Mouse (Mus musculus): Measurements from ENCODE around the gene Akna. TPM values are rescaled to one million over a fixed set of nuclear protein-coding genes. Genes with fewer than 3 reads are reported as not detected.
A peak's percentile ranks its signal among the peaks of the same experiment; 100 is the strongest.

Gene Akna
- polyA plus RNA-seq, 1 experiment: 5.6 TPM

GRCm38 (mm10) chr4:63410583-63410934, 7.4 kb upstream of the Akna start:
- Histone ChIP-seq H3K27me3 (ENCODE audit: control insufficient read depth, insufficient read depth, insufficient read length) (no peaks in the 10 kb centered on the region), H3K4me3 (peak overlapping the region; percentile 59), H3K4me2 (ENCODE audit: low read depth) (peak overlapping the region; percentile 94), H3K79me2 (ENCODE audit: control insufficient read depth, insufficient read depth) (peaks cover 20% of the 10 kb centered on the region), H3ac (ENCODE audit: control insufficient read depth, insufficient read length) (peak overlapping the region; percentile 12), H3K36me3 (ENCODE audit: control insufficient read depth, insufficient read depth) (no peaks in the 10 kb centered on the region)
- TF ChIP-seq E2F4 (IDR thresholded peaks at IDR 0.05; ENCODE audit: insufficient read depth) (peak; percentile 70), POLR2A (IDR thresholded peaks at IDR 0.05; ENCODE audit: insufficient read length, low read depth) (peak; percentile 26), SRF (IDR thresholded peaks at IDR 0.05; ENCODE audit: control insufficient read depth, insufficient read length, low read depth) (no peak), TCF12 (IDR thresholded peaks at IDR 0.05; ENCODE audit: insufficient read depth, poor library complexity, severe bottlenecking) (no peak), MAX (IDR thresholded peaks at IDR 0.05; ENCODE audit: low read depth) (no peak), CEBPB (IDR thresholded peaks at IDR 0.05; ENCODE audit: insufficient read depth, poor library complexity, severe bottlenecking) (no peak), MYOG (IDR thresholded peaks at IDR 0.05; ENCODE audit: control insufficient read depth in 1 of 3, insufficient read depth in 1 of 3, insufficient read length in 2 of 3, low read depth in 2 of 3) (no peak), POLR2AphosphoS2 (IDR thresholded peaks at IDR 0.05; ENCODE audit: insufficient read length, low read depth) (peak; percentile 9), USF1 (IDR thresholded peaks at IDR 0.05; ENCODE audit: low read depth) (no peak), TCF3 (IDR thresholded peaks at IDR 0.05; ENCODE audit: insufficient read length, low read depth) (no peak), MYOD1 (IDR thresholded peaks at IDR 0.05; ENCODE audit: control insufficient read depth in 1 of 3, insufficient read length in 2 of 3, low read depth in 2 of 3) (no peak)

GRCm38 (mm10) chr4:63409908-63410582, 6.9 kb upstream of the Akna start:
- peak overlapping the region; percentile 94 for H3K4me2 ChIP-seq (ENCODE audit: low read depth)
- TF ChIP-seq MYOG (IDR thresholded peaks at IDR 0.05; ENCODE audit: control insufficient read depth in 1 of 3, insufficient read depth in 1 of 3, insufficient read length in 2 of 3, low read depth in 2 of 3) (no peak), E2F4 (IDR thresholded peaks at IDR 0.05; ENCODE audit: insufficient read depth) (no peak), REST (IDR thresholded peaks at IDR 0.05; ENCODE audit: insufficient read depth, insufficient read length) (no peak), POLR2A (IDR thresholded peaks at IDR 0.05; ENCODE audit: insufficient read length, low read depth) (peak; percentile 81), CEBPB (IDR thresholded peaks at IDR 0.05; ENCODE audit: insufficient read depth, poor library complexity, severe bottlenecking) (no peak), TCF3 (IDR thresholded peaks at IDR 0.05; ENCODE audit: insufficient read length, low read depth) (no peak), USF1 (IDR thresholded peaks at IDR 0.05; ENCODE audit: low read depth) (no peak), SRF (IDR thresholded peaks at IDR 0.05; ENCODE audit: control insufficient read depth, insufficient read length, low read depth) (peak; percentile 49), MAX (IDR thresholded peaks at IDR 0.05; ENCODE audit: low read depth) (no peak), MYOD1 (IDR thresholded peaks at IDR 0.05; ENCODE audit: control insufficient read depth in 1 of 3, insufficient read length in 2 of 3, low read depth in 2 of 3) (no peak), POLR2AphosphoS2 (IDR thresholded peaks at IDR 0.05; ENCODE audit: insufficient read length, low read depth) (peak; percentile 93), TCF12 (IDR thresholded peaks at IDR 0.05; ENCODE audit: insufficient read depth, poor library complexity, severe bottlenecking) (no peak)
- H3ac ChIP-seq (ENCODE audit: control insufficient read depth, insufficient read length): peak overlapping the region; percentile 12
- H3K36me3 ChIP-seq (ENCODE audit: control insufficient read depth, insufficient read depth): no peaks in the 10 kb centered on the region
- H3K79me2 ChIP-seq (ENCODE audit: control insufficient read depth, insufficient read depth): peaks cover 22% of the 10 kb centered on the region
- H3K4me3 ChIP-seq: peak overlapping the region; percentile 59
- no peaks in the 10 kb centered on the region for H3K27me3 ChIP-seq (ENCODE audit: control insufficient read depth, insufficient read depth, insufficient read length)

GRCm38 (mm10) chr4:63409317-63409907, 6.3 kb upstream of the Akna start:
- no peaks in the 10 kb centered on the region for H3K36me3 ChIP-seq (ENCODE audit: control insufficient read depth, insufficient read depth)
- peak overlapping the region; percentile 35 for H3ac ChIP-seq (ENCODE audit: control insufficient read depth, insufficient read length)
- peak overlapping the region; percentile 59 for H3K4me3 ChIP-seq
- no peaks in the 10 kb centered on the region for H3K27me3 ChIP-seq (ENCODE audit: control insufficient read depth, insufficient read depth, insufficient read length)
- H3K79me2 ChIP-seq (ENCODE audit: control insufficient read depth, insufficient read depth): peaks cover 22% of the 10 kb centered on the region
- peak overlapping the region; percentile 94 for H3K4me2 ChIP-seq (ENCODE audit: low read depth)
- peak; percentile 45 for TF ChIP-seq MAX (IDR thresholded peaks at IDR 0.05; ENCODE audit: low read depth)
- TF ChIP-seq REST (IDR thresholded peaks at IDR 0.05; ENCODE audit: insufficient read depth, insufficient read length): no peak
- peak; percentile 77 for TF ChIP-seq POLR2AphosphoS2 (IDR thresholded peaks at IDR 0.05; ENCODE audit: insufficient read length, low read depth)
- TF ChIP-seq MYOG (IDR thresholded peaks at IDR 0.05; ENCODE audit: control insufficient read depth in 1 of 3, insufficient read depth in 1 of 3, insufficient read length in 2 of 3, low read depth in 2 of 3): peak in 1 of 3 experiments; percentile 70
- no peak for TF ChIP-seq SRF (IDR thresholded peaks at IDR 0.05; ENCODE audit: control insufficient read depth, insufficient read length, low read depth)
- TF ChIP-seq E2F4 (IDR thresholded peaks at IDR 0.05; ENCODE audit: insufficient read depth): no peak
- TF ChIP-seq MYOD1 (IDR thresholded peaks at IDR 0.05; ENCODE audit: control insufficient read depth in 1 of 3, insufficient read length in 2 of 3, low read depth in 2 of 3): no peak
- peak; percentile 40 for TF ChIP-seq USF1 (IDR thresholded peaks at IDR 0.05; ENCODE audit: low read depth)
- TF ChIP-seq TCF3 (IDR thresholded peaks at IDR 0.05; ENCODE audit: insufficient read length, low read depth): no peak
- TF ChIP-seq POLR2A (IDR thresholded peaks at IDR 0.05; ENCODE audit: insufficient read length, low read depth): peak; percentile 85
- peak; percentile 13 for TF ChIP-seq TCF12 (IDR thresholded peaks at IDR 0.05; ENCODE audit: insufficient read depth, poor library complexity, severe bottlenecking)
- TF ChIP-seq CEBPB (IDR thresholded peaks at IDR 0.05; ENCODE audit: insufficient read depth, poor library complexity, severe bottlenecking): peak; percentile 90; the same call in 1 of the 2 replicates

- no peaks in the 10 kb centered on the region for H3K27me3 ChIP-seq (ENCODE audit: control insufficient read depth, insufficient read depth, insufficient read length)
- H3K4me2 ChIP-seq (ENCODE audit: low read depth): peak overlapping the region; percentile 94
- H3ac ChIP-seq (ENCODE audit: control insufficient read depth, insufficient read length): peak overlapping the region; percentile 35
- H3K79me2 ChIP-seq (ENCODE audit: control insufficient read depth, insufficient read depth): peaks cover 22% of the 10 kb centered on the region
- H3K4me3 ChIP-seq: peak overlapping the region; percentile 59
- H3K36me3 ChIP-seq (ENCODE audit: control insufficient read depth, insufficient read depth): no peaks in the 10 kb centered on the region
- peak; percentile 22 for TF ChIP-seq POLR2AphosphoS2 (IDR thresholded peaks at IDR 0.05; ENCODE audit: insufficient read length, low read depth)
- peak; percentile 29 for TF ChIP-seq POLR2A (IDR thresholded peaks at IDR 0.05; ENCODE audit: insufficient read length, low read depth)
- no peak for TF ChIP-seq SRF (IDR thresholded peaks at IDR 0.05; ENCODE audit: control insufficient read depth, insufficient read length, low read depth)
Observed at GRCm38 (mm10) chr4:63408649-63409048, 5.5 kb upstream of the Akna start.
